Mouse (Mus musculus) urinary bladder, postnatal 25 days (tissue): ENCODE data around the gene Slc25a51.

Source experiments
- DNase-seq: peaks from one replicate; pipeline ENCODE4 v3.0.0; 2022; ENCODE audit warnings: low spot score

The Slc25a51 gene

DNA sequence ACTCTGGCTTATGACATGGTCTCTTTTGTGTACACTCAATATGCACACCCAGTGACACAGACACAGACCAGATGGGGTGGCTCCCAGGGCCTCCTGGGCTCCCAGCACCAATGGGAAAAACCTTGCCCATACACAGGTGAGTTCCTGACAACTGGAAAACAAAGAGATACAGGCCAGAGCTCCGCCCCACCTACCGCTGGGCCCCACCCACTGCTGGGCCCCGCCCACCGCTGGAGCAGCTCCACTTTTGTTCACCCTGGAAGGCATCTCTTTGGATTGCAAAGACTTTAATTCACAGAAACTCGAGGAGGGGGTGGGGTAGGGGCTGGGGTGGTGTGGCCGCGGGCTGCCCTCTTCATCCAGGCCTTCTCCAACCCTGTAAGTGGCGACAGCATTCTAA lies 14.8 kb upstream of the Slc25a51 start:
- DNase-seq = no peak

DNA sequence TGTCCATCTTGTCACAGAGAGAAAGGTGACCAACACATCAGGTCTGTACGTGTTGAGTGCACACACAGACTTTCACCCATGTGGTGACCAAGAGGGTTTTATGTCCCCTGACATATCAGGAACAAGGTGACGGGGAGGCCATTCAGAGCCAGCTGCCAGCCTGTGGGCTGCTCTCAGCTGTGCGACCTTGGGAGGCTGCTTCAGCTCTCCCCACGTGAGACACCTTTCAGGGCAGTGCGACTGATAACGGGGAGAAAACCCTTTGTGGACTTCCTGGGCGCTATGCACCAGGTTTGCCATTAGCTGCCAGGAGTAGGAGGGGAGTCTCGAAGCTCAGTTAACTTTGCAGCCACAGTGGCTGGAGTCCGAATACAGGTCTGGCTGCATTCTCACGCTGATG lies 14.1 kb upstream of the Slc25a51 start:
- DNase-seq = no peak

DNA sequence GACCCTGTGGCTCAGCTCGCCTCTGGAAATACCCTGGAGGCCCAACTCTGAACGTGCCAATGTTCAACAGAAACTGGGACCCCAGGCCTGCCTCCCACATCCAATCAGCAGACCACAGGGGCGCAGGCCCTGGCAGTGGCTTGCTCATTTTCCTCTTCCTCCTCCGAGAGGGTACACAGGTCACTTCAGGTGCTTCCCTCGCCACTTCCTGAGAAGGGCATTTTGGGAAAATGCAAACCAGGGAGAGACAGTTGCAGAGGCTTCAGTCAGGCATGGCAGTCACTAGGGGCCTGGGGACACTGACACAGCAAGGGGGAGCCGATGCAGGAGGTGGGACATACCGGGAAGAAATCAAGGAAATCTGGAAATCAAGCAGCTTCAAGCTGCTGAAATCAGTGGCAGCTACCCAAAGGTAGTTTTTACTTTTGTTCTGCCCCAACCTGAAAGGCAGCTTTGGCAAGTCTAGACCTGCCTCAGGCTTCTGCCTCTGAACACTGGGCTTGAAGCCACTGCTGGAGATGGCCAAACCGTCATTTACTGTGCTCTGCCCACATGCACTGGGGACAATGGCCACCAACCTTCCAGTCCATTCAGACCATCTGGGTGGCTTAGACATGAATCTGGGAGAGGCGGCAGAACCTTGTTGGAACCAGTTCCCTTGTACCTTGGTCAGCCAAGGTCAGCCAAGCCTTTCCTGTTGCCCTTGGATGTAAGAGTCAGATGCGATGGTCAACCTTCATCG lies 13.1 kb upstream of the Slc25a51 start:
- DNase-seq = peak; percentile 60

DNA sequence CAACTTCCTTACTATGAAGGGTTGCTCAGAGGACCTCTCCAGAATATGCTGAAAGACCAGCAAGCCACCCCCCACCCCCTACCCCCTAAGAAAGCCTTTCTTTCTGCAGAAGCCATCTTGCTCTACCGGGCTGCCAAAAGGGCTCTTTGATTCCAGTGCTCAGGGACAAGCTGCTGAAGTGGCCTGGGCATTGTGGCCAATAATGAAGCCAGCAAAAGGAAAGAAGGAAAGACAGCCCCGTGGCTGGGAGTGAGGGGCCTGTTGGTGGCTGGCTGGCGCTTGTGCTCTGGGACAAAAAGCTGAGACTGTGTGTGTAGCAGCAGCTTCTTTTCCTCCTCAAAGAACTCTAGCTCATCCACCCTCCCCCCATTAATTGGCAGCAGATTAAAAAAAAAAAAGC lies 12.2 kb upstream of the Slc25a51 start:
- no peak for DNase-seq

DNA sequence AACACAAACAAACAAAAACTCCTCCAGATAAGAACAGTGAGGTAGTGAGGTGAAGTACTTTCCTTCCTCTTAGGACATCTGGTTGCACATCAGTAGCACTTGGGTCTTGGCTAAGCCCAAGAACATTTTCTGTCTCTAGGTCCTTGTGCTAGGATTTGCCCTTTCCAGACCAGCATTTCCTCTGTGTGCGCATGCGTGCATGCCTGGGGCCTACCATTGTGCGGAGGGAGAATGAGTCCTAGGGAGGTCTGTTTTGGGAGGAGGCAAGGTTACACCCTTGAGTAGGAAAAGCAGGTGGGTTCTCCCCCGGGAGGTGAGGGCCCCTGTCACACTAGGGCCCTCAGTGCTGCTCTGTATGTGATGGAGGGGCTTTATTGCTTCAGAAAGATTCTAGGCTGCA lies 10.5 kb upstream of the Slc25a51 start:
- DNase-seq = no peak

DNA sequence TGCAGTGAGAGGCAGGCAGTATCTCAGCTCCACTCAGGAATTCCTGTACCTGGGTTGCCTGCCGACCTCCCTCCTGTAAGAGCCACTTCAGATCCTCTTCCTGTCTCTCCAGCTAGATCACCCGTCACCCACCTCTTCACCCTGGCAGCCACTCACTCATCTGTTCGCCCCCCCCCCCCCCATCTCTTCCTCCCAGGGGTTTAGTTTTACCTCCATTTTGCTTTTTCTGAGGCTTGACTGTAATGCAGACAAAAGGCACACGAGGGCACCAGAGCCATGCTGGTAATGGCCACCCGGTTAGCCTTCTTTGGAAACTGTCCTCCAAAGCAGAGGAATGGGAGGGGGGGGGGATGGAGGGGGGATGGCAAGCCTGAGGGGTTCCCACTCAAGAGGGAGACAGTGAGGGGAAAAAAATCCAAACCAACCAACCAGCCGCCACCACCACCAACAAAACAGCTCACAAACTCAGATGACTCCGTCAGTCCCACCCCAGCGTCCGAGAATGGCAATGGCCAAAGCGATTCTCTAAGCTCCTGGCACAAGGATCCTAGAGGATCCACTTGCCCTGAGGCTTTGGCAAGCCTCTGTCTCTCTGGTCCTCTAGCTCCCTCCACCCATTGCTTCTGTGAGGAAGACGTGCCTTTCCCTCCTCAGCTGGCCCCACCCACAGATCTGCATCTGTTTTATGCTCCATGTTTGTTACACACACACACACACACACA lies 9.8 kb upstream of the Slc25a51 start:
- peak; percentile 48 for DNase-seq

DNA sequence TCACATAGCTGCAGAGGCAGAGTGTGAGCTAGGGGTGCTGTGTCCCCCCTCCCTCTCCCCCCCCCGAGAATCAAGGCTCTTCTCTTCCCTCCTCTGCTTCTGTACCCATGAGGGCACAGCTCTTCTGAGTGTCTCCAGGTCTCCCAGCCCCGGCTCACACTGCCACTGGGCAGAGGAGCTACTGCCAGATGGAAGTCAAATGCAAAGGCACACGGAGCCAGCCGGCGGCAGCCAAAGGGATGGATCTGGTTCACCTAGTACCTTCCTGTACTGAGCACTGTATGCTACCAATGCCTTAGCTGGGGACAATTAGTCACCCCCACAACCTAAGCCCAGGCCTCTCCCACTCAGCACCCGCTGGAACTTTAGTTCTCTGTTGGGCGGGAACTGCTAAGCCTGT lies 7.7 kb upstream of the Slc25a51 start:
- DNase-seq = no peak

DNA sequence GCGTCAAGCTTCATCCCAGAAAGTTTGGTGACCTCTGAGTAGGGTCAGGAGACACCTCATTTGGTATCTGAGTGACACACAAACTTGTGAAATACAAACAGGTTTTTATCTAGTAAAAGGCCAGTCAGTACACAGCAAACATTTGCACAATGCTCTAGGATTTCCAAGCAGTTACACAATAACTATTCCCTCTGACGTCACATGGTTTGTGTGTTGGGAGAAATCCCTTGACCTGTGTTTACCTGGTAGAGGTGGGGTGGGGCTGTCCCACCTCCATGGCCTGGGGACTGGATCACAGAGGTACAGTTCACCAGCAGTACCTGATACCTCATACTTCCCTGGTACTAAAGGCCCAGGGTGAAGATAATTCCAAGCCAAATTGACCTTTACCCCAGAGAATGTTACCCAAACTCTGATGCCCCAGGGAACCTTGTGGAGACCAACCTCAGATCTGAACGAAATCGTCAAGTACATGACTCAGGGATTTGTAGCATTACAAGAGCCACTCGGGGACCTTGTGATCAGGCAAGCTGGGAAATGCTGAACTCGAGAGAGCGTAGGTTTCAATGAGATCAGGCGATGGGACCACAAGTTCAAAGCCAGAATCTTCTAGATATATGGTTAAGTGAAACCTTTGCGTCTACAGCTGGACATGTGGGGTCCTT lies 5.2 kb upstream of the Slc25a51 start:
- no peak for DNase-seq

DNA sequence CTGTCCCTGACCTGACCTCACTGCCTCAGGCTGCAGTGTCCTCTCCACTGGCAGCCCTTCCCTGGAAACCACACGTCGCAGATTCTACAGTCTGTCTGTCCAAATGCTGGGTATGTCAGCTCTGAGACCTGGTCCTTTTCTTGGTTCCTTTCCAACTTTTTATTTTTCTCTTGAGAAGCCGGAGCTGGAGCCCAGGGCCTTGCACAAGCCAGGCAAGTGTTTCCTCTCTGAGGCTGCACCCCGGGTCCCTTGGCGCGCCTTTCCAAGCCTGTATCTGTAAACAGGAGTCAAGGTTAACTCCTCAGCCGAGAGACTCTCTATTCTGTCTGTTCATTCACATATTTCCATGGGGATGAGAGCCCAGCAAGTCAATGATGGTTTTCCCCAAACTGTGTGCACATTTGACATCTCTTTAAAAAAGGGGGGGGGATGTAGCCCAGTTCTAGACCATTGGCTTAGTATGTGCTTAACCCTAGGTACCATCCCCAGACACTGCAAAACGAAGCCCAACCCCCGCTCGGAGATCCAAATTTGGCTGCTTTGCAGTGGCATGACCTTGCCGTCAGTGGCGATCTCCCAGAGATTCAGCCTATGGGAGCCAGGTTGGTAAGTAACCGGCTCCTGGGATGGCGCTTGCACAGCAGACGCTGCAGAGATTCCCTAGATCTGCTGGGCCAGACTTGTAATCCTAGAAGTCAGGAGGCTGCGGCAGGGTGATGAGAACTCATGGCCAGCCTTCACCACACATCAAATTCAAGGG lies 4.0 kb upstream of the Slc25a51 start:
- DNase-seq = no peak

DNA sequence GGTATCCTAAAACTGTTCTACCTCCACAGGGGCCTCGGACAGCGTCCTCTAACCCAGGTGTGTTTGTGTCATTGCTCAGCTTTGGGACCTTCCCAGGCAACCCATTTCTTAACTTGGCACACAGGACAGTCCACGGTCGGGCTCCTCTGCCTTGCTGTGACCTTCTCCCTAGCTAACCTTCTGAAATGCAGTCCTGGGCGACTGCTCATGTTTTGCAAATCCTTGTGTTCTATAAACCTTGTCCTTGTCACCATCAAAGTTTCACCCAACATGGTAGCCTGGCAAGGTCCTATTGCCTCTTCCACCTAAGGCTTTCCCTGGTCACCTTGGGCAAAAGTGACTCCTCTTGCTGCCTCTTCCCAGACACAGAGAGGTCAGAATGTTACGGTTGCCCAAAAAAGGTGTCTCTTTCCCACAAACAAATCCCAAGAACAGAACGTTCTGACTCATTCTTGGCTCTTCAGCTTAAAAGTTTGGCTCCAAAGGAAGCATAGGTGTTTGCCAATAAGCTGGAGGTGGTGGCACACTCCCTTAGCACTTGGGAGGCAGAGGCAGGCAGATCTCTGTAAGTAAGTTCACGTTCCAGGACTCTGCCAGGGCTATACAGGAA lies 2.7 kb upstream of the Slc25a51 start:
- no peak for DNase-seq

DNA sequence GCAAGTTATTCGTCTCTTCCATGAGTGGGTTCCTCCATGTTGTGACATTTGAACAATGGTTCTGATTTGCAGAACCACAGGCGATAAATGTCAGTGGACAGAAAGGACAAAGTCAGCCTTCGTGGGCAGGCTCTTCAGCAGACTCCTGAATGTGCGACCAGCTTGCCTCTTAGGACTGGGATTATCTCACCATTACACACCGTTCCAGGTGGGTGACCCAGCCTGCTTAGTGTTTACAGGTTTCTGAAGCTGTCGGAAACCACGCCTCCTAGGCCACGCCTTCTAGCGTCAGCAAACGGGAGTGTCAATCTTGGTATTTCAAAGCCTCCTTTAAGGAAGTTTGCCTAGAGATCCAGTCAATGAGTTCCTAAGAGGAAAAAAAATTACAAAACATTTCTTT lies 704 bp upstream of the Slc25a51 start:
- peak; percentile 71 for DNase-seq

DNA sequence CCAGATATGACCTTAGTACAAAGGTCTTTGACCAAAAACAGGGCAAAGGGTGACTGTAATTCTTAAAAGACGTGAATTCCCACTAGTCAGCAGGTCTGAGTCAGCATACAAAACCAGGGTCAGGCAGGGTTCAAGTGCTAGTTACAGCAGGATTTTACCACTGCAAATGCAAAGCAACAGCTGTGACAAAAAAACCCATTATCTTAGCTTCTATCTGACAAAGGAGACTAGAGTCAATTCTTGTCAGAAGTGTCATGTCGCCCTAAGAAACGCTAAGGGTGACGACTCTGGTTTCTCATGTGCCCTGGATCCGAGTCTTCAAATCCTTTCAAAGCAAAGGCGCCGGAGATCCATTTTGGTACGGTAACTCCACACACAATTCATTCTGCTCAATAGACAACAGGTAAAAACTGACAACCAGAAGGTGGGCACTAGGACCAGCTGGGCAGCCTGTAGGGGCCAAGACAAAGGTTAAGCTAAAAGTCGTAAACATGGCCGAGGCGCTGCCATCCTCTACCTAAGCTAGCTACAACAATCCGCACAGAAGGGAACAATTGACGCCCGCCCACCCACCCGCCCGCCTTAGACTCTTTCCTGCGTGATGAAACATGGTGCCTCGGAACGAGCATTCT lies 747 bp downstream of the Slc25a51 start:
- no peak for DNase-seq

DNA sequence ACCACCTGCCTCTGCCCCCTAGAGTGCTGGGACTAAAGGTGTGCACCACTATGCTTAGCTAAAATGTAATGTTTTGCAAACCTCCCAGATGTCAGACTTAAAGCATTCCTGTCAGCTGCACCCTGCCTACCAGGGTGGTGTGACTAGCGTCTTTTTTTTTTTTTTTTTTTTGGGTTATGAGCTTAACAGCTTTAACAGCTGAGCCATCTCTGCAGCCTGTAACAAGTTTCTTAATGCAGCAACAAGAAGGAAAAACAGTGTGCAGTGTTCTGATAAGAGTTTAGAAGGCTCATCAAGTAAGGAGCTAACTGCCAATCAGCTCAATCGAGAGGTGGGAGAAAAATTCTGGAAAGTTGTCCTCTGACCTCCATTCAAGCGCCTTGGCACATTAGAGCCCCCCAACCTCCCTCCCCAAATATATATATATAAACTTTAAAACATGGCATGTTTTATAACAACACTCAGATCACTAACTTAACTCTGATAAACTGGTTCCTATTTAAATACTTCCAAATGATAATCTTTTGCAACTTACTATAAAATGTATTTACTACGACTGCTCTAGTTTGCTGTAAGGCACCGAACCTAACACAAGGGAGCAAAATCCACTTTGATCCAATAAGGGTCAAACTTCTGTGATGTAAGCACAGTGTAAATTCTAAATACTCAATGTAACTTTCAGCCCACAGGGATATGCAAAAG lies 1.4 kb downstream of the Slc25a51 start:
- DNase-seq = no peak

DNA sequence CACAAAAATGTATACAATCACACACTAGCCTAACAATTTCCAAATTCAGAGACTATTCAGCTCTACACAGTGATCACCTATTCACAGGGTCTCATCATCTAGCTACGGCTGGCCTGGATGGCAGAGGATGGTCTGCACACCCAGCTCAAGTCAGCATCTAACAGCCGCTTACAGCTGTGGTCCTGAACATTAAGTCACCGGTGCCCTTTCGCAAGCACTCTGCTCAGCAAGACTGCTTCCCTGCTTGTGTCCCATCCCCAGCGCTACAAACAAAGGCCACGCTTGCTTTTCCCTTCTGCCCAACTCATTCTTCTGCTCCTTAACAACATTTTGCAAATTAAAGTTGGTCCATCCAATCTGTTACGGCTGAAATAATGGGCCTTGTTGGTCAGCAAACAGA lies 2.2 kb downstream of the Slc25a51 start:
- no peak for DNase-seq

DNA sequence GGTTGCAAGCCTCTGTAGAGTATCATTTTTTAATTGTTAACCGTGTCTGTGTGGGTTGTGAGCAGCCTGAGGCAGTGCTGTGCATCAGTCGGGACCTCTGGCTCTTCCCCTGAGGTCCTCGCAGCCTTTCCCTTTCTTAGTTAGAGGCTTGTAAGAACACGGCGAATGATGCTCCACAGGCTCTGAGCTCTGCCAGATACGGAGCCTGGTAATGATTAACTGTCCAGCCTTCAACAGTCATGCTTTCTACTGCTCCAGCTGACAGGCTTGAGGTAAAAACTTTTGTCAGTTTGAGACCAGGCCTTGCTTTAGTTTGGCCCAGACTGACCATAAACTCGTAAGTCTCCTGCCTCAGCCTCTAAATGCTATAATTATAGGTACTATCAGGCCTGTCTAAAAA lies 3.3 kb downstream of the Slc25a51 start:
- no peak for DNase-seq

DNA sequence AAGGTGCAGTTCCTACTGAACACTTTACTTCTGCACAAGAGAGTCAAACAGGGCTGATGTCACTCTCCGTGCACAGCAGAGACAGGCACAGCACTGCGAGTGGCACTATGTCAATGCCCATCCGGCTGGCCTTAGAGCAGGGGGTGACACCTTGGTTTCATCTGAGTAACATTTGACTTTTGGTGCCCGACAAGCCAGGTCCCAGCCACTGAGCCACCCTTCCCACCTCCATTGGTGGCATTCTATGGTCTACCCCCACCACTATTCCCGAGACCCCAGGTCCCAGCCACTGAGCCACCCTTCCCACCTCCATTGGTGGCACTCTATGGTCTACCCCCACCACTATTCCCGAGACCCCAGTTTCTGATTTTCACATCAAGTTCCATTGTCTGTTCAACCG lies 4.5 kb downstream of the Slc25a51 start:
- DNase-seq = no peak

DNA sequence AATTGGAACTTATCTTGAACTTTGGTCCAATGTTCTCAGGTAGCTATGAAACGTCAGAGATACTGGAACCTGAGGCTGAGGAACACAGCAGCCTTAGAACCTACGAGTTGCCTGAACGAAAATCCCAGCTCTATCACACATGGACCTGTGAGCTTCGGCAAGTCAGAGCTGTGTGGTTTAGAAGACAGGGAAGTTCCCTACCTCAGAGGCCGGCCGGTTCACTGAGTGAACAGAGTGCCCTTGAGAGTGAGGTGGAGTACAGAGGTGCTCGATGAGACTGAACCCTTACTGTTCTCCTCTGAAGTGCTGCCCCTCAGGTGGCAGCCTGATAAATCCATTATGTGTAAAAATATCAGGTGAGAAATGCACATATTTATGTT lies 5.1 kb downstream of the Slc25a51 start:
- no peak for DNase-seq

DNA sequence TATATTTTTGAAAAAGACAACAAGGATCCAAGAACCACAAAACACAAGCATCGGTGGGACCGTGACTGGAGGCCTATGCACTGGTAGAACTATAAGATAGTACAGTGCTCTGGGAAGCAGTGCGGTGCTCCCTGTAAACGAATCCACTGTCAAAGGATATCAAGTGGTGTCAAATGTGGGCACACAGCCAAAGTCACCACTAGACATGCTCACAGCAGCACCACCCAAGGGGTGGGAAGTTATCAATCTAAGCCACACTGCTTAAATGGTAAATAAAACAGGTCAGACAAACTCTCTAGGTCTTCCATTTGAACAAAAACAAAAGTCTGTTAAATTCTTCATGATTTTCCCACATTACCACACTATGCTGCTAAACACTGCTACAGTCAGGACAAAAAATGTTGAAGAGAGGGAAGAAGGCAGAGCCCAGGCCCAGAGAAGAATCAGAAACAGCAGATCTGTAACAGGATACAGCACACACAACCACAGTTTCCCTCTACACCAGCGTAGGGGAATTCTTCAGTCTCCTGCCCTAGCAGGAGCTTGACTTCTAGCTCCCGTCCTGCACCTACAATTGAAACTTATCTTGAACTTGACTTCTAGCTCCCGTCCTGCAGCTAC lies 5.6 kb downstream of the Slc25a51 start:
- no peak for DNase-seq

DNA sequence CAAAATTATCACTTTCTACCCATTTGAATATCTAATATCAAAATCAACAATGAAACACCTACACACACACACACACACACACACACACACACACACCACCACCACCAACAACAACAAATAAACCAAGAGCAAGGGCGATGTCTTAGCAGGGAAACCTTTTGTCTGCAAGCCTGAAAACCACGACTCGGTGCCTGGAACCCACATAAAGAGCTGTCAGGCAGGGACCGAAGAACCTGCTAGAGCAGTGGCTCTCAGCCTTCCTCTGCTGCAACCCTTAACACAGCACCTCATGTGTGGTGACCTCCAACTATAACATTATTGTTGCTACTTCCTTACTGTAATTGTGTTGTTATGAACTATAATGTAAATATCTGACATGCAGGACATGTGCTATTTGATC lies 6.3 kb downstream of the Slc25a51 start:
- DNase-seq = no peak

DNA sequence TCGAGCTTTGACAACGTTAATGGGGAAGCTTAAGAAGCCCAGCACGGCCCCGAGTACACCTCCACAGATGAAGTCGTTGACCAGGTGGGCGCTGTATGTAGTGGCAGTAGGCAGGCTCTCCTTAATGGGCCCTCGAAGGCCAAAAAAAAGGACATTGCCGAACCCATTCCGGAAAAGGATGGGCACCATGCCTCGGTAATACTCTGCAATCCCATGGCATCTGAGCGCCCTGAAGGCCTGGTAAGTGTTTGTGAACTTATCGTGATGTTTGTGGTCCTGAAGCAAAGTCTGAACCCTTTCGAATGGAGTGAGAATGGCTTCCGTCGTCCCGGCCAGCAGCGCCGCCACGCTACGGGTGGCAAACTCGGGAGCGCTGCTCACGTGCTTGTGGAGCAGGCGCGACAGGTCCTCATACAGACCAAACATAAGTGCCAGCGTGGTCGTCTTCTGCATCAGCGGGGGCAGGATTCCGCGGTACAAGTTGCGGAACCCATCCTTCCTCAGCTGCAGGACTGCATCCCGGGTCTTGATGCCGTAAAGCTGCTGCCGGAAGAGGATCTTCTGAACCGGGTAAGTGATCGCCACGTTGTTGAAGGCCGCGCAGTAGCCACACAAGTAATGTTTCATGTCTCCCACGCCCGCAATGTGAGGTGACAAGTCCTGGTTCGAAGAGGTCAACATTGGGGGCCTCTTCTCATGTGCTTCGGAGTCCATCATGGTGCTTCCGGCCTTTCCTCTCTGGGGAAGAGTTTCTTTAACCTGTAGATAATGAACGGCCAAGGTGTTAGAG lies 8.9 kb downstream of the Slc25a51 start:
- no peak for DNase-seq
